Mouse (Mus musculus) lung, postnatal 25 days (tissue): ENCODE results near the gene Hecw2.
A peak's percentile ranks its signal among the peaks of the same experiment; 100 is the strongest.

ENCODE experiments used
- DNase-seq: peaks from one replicate; pipeline ENCODE4 v3.0.0; 2022; ENCODE audit warnings: low spot score

Gene Hecw2

DNA sequence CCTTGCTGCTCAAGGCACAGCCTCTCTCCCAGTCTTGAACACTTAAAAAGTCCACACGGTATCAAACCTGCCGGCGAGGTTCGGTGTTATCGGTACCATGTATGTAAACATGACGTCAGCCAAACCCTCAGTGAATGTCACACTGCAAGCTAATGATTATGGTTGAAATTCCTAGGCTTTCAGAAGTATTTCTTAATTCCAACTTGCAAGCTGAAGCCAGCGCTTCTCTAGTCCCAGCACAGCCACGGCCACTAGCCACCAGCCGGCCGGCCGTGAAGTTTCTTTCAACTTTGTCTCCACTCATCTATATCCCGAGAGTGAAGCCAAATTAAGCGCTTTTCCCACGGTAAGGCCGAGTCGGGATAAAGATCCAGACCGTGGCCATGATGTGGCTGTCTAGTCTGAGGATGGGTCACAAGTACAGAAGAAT lies 410.7 kb downstream of the Hecw2 start:
- DNase-seq = peak; percentile 38

DNA sequence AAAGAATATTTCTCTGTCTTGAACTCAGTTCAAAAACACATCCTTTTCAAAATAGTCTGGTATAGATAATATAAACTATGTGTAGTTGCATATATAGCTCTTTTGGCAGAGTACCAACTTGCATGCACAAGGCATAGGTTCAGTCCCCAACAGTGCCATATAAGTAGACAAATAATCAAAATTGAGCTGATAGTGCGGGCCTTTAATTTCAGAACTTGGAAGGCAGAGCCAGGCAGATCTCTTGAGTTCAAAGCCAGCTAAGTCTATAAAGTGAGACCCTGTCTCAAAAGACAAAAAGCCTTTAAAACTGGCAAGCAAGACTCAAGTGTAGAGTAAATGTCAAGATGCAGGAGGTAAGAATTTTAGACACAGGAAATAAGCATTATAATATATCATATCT lies 412.0 kb downstream of the Hecw2 start:
- DNase-seq = no peak

GRCm38 (mm10) chr1:53782079-53782478 lies 412.9 kb downstream of the Hecw2 start:
- no peak for DNase-seq

GRCm38 (mm10) chr1:53781311-53781710 lies 413.7 kb downstream of the Hecw2 start:
- DNase-seq = no peak

- DNase-seq = no peak
Measured at GRCm38 (mm10) chr1:53776176-53776905, 418.6 kb downstream of the Hecw2 start.

DNA sequence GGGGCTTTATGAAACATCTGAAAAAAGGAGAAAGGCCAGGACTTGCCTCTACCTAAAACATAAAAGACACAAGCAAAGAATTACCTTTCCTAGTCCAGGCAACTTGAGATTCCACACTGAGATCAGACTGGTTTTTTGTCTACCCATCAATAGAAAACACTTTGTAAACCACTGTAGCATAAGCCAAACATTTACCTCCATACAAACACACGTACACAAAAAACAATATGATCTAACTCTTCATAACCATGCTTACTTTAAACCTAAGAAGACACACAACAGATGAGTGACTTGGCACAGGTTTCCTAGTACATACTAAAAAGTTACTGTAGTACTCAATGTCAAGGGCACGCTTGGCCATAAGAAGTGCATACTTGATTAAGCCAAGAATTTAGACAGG lies 419.4 kb downstream of the Hecw2 start:
- no peak for DNase-seq

GRCm38 (mm10) chr1:53775036-53775435 lies 419.9 kb downstream of the Hecw2 start:
- DNase-seq = no peak

DNA sequence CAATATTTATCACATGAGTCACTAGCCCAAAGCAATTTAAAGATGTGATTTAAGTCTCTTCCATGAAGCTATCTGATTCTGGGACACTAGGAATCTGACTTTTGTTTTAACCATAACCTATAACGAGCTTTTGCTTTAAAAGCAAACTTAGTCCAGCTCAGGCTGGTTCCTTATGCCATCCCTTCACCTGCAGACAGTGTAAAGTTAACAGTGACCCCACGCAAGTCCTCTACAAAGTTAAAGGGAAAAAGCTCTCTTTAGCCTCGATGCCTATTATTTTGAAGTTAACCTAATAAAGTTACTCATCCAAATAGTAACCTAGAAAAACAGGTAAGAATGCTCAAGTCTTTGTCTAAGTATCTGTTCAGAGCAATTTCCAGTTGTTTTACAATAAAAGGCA lies 420.4 kb downstream of the Hecw2 start:
- DNase-seq = no peak

- peak; percentile 81 for DNase-seq
Measured at GRCm38 (mm10) chr1:53773994-53774393, 421.0 kb downstream of the Hecw2 start.

DNA sequence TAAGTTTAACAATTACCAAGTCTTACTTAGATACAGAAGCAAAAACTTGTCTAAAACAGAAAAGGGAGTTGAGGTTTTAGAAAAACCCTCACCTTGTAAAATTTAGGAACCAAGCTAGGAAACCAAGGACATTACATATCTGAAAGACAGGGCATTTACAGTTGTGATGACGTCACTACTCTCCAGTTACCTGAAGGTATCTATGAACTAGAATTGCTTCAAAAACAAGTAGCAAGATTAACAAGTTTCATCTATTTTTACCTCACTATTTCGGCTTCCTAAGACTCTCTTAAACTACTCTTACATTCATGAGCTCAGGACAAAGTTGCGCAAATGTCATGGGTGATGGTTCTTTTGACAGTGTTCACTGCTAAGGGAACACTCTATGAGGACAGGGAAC lies 422.0 kb downstream of the Hecw2 start:
- no peak for DNase-seq

- DNase-seq = no peak
Measured at GRCm38 (mm10) chr1:53771476-53771875, 423.5 kb downstream of the Hecw2 start.

GRCm38 (mm10) chr1:53766112-53766511 lies 428.9 kb downstream of the Hecw2 start:
- DNase-seq = no peak

GRCm38 (mm10) chr1:53757316-53757715 lies 437.7 kb downstream of the Hecw2 start:
- no peak for DNase-seq
